ENCODE assay signal across 21 mouse cellular contexts in genomic region chr2:135781391-135781790, GRCm38 (mm10).
DNase-seq lines count a peak whose midpoint lies in the region; ATAC-seq and TF ChIP-seq lines count a peak whose summit lies in the region.
"Had no signal": no experiment of that assay in that cellular context is flagged by ENCODE, and none has a peak within 500 bp of the region (broad histone marks: within the 10 kb centered on the region; RNA-seq: fewer than 3 reads in every experiment).

No protein-coding gene starts in this region.

- H3K4me1 ChIP-seq in brown adipose tissue, adult 24 weeks (ENCODE audit: control insufficient read depth, insufficient read depth, insufficient read length, low read length) = peaks cover 20% of the 10 kb centered on the region
- no peaks in the 10 kb centered on the region for H3K4me1 ChIP-seq in midbrain, embryonic 14.5 days (ENCODE audit: control insufficient read depth, insufficient read depth, low read length)
- H3K4me1 ChIP-seq: forebrain, embryonic 13.5 days; hindbrain, embryonic 10.5 days; intestine, embryonic 15.5 days had no signal

- TF ChIP-seq CTCF in gastrocnemius, adult 2 months (IDR thresholded peaks at IDR 0.05) = no peak

- no peaks in the 10 kb centered on the region for H3K9me3 ChIP-seq in midbrain, embryonic 14.5 days (ENCODE audit: control insufficient read depth, low read length)
- H3K9me3 ChIP-seq: forebrain, embryonic 13.5 days; hindbrain, embryonic 10.5 days; intestine, embryonic 15.5 days had no signal

- intact Hi-C loops in gastrocnemius, adult 2 months (cut with DNase I) = no loop called here

- 79% methylated on average over 6 of the region's 6 CpGs for WGBS in midbrain, embryonic 14.5 days

- H3K27me3 ChIP-seq in midbrain, embryonic 14.5 days (ENCODE audit: control insufficient read depth, insufficient read depth, low read length) = no peaks in the 10 kb centered on the region
- H3K27me3 ChIP-seq: forebrain, embryonic 13.5 days; intestine, embryonic 15.5 days had no signal

- H3K4me3 ChIP-seq in gastrocnemius, adult 2 months = no peak overlapping the region
- no peak overlapping the region for H3K4me3 ChIP-seq in brown adipose tissue, adult 24 weeks (ENCODE audit: insufficient read depth, low read depth, low read length)
- H3K4me3 ChIP-seq in midbrain, embryonic 14.5 days (replicated peaks; ENCODE audit: low read depth, low read length) = no peak overlapping the region
- H3K4me3 ChIP-seq: forebrain, embryonic 13.5 days; heart, adult 2 months; hindbrain, embryonic 10.5 days; intestine, embryonic 15.5 days had no signal

- DNase-seq in gastrocnemius, adult 2 months = no peak
- DNase-seq in gastrocnemius, postnatal 10 days = no peak
- peak; percentile 43 for DNase-seq in urinary bladder, postnatal 14 days (ENCODE audit: low spot score)
- no peak for DNase-seq in urinary bladder, postnatal 4 days (ENCODE audit: low spot score in 2 of 2)
- DNase-seq in midbrain, embryonic 14.5 days = no peak
- DNase-seq in layer of hippocampus, adult 11-12 months (ENCODE audit: low spot score) = no peak
- DNase-seq: adrenal gland, postnatal 10 days; B cell, adult 2 months; cerebellum, adult 11-12 months; cerebellum, adult 9-10 months; cerebellum, postnatal 36 days; forebrain, postnatal 0 days; gastrocnemius, postnatal 36 days; heart, adult 2 months had no signal

- H3K27ac ChIP-seq in gastrocnemius, adult 2 months = peak overlapping the region; percentile 35
- peak overlapping the region; percentile 53 for H3K27ac ChIP-seq in brown adipose tissue, adult 24 weeks (replicated peaks; ENCODE audit: low read depth, low read length)
- H3K27ac ChIP-seq in midbrain, embryonic 14.5 days (replicated peaks; ENCODE audit: low read depth, low read length) = no peak overlapping the region
- H3K27ac ChIP-seq: forebrain, embryonic 13.5 days; heart, adult 2 months; hindbrain, embryonic 10.5 days; hindbrain, embryonic 14.5 days; intestine, embryonic 15.5 days had no signal

- ATAC-seq in midbrain, embryonic 14.5 days (ENCODE audit: low FRiP score, low TSS enrichment) = no peak
- ATAC-seq: CD4-positive, CD25-positive, alpha-beta regulatory T cell, adult 4 months; forebrain, embryonic 13.5 days; forebrain, postnatal 0 days; intestine, embryonic 15.5 days had no signal

- H3K4me2 ChIP-seq in midbrain, embryonic 14.5 days (ENCODE audit: low read length) = no peak overlapping the region
- H3K4me2 ChIP-seq: forebrain, embryonic 13.5 days; heart, embryonic 11.5 days; hindbrain, embryonic 14.5 days; intestine, embryonic 15.5 days had no signal

- H3K36me3 ChIP-seq in midbrain, embryonic 14.5 days (ENCODE audit: control insufficient read depth, insufficient read depth, low read length) = no peaks in the 10 kb centered on the region
- H3K36me3 ChIP-seq: hindbrain, embryonic 10.5 days; intestine, embryonic 15.5 days had no signal

- no peak overlapping the region for H3K9ac ChIP-seq in midbrain, embryonic 14.5 days (replicated peaks; ENCODE audit: low read length)
- H3K9ac ChIP-seq: forebrain, embryonic 13.5 days; forebrain, postnatal 0 days; hindbrain, embryonic 14.5 days; intestine, embryonic 15.5 days had no signal
